Mouse (Mus musculus): ENCODE results near the gene Man1c1.

DNA sequence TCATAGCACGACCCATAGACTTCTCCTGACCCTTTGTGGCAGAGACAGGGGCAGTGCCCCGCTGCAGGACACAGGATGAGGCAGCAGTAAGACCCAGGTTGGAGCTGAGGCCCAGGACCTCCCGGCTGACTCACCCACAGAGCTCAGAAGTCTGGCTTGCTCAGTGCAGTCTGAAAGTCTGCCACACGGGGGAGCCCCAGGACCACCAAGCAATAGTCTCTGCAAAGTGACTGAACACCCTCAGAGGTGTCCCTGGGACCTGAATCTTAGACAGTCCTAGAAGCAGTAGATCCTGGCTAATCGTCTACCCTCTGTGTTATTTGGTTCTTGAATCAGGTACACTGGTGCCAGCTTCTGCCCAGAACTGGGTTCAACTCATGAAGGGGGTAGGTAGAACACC is 160.8 kb downstream of the Man1c1 start:
- TF ChIP-seq POLR2A (IDR thresholded peaks at IDR 0.05; ENCODE audit: low read depth, low read length): no peak
- TF ChIP-seq CTCF (IDR thresholded peaks at IDR 0.05; ENCODE audit: borderline replicate concordance, insufficient read depth, low read length): peak; percentile 72
